Mouse (Mus musculus) cerebellum, postnatal 25 days (tissue): Measurements from ENCODE around the gene Lrp11.
"Not testable (repeated sequence)": the region's sequence is repeated elsewhere in the genome, so short reads cannot be mapped to it uniquely, and the experiment has no call there.

Source experiments
- DNase-seq, 2 experiments: peaks; one replicate each; pipeline ENCODE4 v3.0.0; 2021; ENCODE audit warnings: mixed read lengths in 2 of 2

Lrp11 gene

DNA sequence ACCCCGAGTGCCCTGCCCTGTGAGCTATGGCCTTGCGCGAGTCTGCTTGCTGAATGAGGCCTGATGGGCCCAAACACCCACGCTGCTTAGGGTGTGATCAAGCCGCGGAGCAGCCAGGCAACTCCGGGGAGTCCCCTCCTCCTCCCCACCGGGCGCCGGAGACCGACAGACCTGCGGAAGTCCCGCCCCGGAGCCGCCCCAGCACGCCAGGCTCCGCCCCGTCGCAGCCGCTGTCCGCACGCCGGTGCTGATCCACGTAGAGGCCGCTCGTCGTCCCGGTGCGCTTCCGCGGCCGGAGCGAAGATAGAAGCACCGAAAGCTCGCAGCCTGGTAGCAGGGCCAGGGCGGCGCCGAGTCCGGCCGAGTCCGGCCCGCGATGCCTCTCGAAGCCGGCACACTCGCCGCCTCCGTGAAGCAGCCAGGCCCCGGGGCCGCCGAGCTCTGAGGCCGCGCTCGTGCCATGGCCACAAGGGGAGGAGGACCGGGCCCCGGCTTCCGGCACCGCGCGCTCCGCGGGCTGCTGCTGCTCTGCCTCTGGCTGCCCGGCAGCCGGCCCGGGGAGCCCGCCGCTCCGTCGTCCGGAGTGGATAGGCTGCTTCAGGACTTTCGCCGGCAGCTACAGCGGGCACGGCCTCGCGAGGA is at the start of gene Lrp11:
Lrp11 (plus strand) TSS at position 209 of the 642 bp plus-strand sequence.
- peak; percentile 93 to 95 for DNase-seq

DNA sequence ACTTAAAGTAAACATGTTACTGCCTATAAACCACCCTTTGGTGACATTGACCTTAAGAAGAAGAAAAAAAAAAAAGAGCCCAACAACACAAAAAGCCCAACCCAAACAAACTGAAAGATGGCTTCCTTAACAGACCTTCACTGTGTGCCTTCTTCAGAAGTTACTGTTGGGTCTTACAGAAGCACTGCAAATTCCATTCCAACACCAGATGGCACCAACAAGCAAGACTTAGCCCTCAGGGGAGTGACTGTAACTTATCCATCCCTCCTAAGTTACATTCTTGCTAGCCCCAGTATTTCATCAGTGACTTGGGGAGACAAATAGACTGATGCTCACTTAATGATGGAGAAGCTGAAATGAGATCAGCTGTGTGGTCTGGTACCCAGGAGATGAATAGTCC is 11.6 kb upstream of the Lrp11 start:
- DNase-seq: peak in 1 of 2 experiments; percentile 55

DNA sequence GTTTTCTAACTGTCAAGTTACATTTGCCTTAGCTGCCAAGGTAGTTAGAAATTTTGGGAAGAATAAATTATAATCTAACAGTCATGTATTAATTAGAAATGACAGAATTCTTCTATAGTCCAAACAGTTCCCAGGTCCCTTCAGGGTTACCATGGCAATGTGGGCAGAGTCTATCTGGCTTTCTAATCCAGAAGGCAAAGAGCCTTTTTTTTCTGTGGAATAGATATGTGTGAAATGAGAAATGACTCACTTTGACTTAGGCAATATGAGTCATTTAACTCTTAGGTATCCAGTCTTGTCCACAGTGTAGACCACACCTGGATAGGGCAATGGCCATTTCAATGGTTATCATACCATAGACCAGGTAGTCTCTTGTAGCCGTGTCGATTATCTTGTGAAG is 8.2 kb upstream of the Lrp11 start:
- no peak for DNase-seq

DNA sequence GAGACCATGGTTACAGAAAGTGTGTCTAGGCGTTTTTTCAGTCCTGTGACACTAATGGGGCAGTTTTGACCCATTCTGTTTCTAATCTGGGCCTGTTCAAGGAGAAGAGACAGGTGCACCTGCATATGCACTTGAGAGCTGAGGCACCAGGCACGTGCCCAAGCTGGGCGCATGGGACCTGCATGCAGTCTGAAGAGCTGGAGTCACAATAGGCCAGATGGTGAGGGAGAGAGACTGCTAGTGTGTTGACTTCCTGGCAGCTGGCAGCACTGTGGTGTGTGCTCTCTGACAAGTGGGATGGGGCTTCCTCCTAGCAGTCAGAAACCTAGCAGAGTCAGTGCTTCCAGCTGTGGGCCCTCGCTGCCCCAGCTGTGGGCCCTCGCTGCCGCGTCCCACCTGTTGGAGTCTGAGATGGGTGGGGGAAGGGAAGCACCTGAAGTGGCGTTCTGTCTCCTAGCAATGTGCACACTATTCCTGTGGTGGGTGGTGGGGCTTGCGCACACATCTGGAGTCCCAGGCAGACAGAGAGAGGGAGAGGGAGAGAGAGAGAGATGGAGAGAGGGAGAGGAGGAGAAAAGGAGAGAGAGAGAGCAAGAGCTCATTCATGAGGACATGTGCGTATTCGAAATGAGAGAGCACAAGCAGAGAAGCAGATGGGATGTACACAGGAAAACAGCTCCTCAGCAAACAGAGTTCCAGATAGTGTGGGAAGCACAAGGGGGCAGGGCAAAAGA is 7.3 kb upstream of the Lrp11 start:
- DNase-seq: no peak

DNA sequence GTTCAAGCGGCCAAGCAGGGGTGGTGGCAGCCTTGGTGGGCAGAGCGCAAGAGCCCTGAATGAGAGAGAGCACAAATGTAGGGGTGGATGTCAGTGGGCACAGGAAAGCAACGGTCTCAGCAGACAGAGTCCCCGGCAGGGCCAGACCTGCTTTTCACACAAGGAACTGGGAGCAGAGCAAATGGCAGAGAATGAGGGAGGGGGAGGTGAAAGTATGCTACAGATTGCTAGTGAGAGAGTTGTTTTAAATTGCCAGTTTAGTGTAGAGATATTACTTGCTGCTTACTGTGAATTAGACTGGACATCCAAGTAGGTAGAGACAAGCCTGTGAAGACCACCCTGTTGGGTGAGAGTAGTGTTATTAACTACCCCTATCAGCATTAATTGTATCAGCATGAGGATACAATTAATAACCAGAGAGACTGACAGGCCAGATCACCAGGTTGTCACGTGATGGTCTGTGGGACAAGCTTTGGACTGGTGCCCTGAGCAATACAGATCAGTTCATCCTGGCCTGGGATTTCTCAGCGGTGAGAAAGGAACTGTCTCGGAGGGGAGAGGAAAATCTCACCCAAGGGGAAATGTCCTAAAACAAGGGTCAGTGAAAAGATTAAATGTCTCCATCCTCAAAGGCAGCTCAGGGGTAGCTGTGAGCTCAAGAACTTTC is 6.6 kb upstream of the Lrp11 start:
- no peak for DNase-seq

DNA sequence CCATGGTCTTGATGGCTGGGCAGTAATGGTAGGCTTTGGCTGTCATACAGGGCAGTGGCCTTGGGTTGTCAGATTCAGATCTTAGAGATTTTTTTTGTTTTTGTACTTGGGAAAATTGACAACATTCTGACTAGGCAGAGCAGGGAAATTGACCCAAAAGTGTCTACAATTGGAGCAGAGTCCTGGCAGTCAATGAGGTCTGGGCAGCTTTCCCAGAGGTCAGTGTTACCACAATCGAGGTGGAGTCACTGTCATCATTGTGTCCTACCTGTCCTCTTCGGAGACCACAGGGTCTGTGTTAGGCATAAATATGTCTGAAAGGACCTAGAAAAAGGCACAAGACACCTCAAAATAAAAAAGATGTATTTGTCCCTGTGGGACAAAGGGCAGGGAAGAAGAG is 2.8 kb upstream of the Lrp11 start:
- peak in 1 of 2 experiments; percentile 64 for DNase-seq

DNA sequence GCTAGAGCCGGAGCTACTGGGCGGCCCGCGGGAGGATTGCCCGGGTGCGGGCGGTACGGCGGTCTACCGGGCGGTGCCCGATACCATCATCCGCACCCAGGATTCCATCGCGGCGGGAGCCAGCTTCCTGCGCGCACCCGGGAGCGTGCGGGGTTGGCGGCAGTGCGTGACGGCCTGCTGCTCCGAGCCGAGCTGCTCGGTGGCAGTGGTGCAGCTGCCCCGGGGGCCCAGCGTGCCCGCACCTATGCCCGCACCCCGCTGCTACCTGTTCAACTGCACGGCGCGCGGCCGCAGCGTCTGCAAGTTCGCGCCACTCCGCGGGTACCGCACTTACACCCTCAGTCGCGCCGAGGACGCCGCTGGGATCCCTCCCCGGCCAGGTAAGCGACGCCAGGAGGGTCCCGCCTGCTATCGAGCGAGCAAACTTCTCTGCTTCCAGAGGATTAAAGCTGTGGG is 662 bp downstream of the Lrp11 start:
- peak in 1 of 2 experiments; percentile 66 for DNase-seq

DNA sequence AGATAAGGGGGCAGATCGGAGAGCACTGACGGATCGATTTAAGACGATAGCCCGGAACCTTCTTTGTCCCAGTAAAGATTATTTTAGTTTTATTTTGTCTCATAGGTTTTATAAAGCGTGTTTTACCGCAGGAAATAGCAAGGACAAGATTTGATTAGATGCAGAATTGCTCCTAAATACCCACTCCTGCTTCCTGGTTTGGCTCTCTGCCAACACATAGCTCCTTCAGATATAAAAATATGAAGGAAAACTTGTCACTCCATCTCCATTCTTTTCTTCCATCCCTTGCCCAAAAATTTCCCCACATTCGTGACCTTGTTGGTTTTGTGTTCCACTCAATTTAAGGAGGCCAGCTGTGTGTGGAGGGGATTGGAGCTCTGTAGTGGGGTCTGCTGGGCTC is 1.2 kb downstream of the Lrp11 start:
- DNase-seq: no peak

DNA sequence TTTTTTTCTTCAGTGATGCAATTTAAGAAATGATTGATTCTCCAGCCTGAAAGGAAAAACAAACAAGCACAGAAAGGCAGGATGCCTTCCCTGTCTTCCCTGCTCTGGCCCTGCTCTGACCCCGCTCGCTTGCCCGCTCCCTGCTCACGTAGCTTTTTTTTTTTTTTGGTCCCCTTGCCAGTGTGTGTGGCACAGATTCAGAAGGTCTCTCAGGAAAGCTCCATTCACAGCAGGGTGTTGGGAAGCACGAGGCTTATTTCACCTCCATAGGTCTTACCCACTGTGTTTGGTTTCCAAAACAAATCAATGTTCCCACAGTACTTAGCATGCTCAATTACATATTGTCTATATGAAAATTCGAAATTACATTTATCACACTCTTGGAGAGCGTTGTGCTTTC is 5.2 kb downstream of the Lrp11 start:
- DNase-seq: peak in 1 of 2 experiments; percentile 42

DNA sequence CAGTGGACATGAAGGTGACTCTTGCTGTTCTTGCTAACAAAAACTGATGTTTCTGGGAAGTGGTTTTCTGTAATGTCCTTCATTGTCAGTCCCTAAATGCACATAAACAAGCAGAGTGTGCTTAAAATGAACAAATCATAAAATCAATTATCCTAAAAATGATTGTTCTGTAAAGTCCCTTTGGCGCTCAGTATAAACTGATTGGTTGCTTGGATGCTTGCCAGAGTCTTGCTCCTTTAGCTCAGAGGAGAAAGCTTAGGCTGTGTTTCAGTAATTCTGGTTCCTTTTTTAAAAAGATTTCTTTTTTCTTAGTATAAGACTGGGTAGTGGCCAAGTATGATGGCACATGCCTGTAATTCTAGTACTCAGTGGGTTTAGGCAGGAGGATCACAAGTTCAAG is 6.7 kb downstream of the Lrp11 start:
- no peak for DNase-seq

DNA sequence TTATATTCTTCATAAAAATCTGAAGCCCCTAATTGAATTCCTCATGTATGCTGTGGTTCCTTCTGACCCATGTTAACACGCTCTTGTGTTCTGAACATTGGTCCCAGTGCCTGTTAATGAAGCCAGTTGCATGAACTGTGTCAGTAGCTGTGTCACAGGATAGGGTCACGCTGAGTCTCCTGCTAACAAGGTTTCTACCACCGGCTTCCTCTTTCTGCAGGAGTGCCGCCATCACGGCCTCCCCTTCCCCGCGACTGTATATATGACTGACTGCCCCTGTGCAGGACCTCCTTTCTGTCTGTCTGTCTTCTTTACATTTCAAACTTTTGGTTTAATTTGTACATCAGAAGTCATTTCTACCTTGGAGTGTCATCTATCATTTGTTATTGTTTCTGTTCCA is 8.6 kb downstream of the Lrp11 start:
- DNase-seq: no peak

DNA sequence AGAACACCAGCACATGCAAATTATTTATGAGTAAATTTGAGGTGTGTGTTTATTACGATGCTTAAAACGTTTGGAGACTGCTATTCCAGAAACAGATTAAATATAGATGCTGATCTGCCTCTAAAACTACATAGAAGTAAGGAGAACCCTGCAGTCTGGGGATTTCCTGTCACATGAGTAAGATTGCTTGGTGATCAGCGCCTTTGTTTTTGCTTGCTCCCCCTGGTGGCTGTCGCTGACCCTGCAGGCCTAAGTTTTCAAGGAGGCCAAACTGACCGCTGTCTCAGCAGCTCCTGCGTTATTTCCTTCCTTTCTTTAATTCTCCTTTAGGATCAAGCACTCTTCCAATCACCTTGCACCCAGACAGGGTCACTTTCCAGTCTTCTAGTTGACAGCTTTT is 11.0 kb downstream of the Lrp11 start:
- peak; percentile 86 to 87 for DNase-seq

DNA sequence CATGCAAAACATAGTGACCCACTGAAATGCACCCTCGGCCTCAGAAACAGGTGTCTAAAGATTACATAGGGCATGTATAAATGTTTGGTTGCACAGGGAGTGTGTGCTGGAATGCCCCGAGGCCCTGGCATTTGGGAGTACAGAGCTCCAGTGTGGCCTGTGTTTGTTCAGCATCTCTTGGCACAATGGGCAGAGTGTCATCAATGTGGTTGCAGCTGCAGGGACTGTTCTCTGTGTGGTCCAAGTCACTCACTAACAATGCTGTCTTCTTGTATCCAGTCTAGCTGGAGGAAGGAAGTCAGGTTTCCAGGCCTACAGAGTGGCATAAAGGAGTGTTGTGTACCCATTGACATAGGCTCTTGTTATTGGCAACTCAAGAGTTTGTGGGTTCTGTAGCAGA is 15.6 kb downstream of the Lrp11 start:
- DNase-seq: no peak

DNA sequence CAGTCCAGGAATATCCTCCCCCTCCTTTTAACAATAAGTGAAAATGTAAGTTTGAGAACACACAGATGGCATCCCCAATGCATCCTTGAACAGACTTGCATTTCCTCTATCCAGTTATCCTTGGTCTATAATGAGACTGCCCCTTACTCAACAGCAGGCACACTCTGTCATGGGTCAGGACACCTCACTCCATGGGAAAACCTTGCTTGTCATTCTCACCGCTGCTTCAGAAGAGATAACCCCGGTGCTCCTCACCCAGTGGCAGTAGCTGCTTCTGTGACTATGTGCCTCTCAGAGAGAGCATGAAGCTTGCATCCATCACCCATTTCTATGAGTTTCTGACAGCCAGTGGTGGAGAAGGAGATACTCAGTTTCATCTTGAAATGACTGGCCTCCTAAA is 16.8 kb downstream of the Lrp11 start:
- no peak for DNase-seq

DNA sequence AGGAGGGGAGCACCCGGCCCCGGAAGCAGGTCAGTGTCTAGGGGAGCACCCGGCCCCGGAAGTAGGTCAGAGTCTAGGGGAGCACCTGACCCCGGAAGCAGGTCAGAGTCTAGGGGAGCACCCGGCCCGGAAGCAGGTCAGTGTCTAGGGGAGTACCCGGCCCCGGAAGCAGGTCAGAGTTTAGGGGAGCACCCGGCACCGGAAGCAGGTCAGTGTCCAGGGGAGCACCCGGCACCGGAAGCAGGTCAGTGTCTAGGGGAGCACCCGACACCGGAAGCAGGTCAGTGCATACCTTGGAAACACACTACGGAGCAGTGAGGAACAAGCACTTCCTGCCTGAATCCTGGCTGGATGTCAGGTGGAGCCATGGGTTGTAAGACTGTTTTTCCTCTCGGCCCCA is 19.0 kb downstream of the Lrp11 start:
- no peak for DNase-seq

DNA sequence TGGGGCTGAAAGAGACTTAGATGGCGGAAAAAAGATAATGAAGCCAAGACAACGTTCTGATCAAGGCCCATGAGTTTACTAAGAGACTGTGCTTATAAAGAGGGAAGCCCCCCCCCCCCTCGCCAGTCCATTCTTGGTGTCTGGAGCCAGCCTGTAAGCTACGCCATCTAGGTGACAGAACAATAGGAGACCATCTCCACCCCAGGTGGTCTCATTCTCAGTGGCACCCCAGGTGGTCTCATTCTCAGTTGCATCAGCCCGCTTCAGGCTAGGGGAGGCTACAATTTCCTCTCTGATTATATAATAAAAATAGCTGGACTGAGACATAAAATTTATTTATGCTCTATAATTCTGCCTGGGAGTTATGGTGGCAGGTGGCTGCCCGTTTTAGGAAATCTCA is 22.0 kb downstream of the Lrp11 start:
- no peak for DNase-seq

DNA sequence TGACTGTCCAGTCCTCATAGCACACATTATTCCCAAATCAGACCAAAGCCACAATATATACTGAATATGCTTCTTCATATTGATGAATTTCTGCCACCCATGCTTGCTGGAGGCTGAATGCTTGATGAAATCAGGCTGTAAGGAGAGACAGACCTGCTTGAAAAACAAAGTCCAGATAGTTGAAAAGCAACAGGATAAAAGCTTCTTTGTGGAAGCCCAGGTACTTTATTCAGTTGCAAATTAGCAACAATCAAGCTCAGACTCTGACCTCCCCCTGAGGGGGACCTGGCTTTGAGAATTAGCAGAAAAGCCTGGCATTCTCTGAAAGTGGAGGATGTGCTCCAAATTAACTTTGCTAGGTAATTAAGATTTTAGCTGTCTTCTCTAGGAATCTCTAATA is 22.6 kb downstream of the Lrp11 start:
- not testable (repeated sequence) for DNase-seq

DNA sequence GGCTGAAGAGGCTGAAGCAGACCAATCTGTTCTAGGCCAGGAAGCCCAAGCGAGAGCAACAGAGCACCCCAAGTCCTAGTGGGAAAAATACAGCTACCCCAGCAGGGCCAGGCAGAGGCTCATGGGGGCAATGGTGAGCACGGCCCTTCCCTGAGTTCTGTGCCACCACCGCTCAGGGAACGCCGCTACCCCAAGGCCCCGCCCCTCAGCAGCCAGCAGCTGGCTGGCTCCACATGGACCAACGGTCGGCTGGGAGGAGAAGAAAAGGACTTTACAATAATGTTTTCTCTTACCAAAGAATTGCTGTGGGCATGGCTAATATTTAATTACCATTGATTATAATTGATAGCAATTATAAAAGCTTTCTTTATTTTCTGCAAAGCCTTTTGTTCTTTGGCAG is 25.2 kb downstream of the Lrp11 start:
- no peak for DNase-seq

DNA sequence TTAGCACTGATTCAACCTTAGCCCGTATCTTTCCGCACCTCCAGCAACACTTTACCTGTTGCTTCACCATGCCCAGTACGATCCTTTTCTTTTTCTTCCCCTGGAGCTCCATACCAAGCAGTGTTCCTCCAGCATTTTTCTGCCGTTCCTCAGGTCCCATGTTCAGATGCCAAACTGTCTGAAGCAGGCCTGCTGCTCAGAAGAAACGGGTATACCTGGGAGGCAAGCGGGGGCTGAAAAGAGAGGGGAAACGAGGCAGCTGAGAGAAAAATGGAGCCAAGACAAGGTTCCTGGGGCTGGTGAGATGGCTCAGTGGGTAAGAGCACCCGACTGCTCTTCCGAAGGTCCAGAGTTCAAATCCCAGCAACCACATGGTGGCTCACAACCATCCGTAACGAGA is 27.5 kb downstream of the Lrp11 start:
- not testable (repeated sequence) for DNase-seq

DNA sequence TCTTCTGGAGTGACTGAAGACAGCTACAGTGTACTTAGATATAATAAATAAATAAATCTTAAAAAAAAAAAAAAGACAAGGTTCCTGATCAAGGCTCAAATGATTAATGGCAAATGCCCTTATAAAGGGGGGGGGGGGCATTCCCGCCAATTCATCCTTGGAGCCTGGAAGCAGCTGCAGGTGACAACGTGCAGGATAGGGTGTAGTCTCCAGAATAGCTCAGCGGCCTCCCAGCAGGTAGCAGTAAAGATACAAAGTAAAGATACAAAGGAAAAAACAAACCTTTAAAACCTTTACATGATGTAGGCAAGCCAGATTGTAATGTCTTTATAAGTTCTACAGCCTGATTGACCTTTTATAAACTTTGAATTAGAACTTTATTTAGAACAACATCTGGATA is 28.0 kb downstream of the Lrp11 start:
- DNase-seq: not testable (repeated sequence)

DNA sequence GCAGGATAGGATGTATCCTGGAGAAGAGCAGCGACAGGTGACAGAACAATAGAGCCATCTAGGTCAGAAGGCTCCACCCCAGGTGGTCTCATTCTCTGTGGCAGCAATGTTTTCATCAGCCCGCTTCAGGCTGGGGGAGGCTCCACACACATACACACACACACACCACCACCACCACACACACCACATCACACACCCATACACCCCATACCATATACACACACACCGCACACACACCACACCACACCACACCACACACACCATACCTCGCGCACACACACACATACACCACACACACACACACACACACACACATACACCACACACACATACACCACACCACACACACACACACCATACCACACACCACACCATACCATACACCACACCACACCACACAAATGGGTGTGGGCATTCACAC is 30.2 kb downstream of the Lrp11 start:
- no peak for DNase-seq

DNA sequence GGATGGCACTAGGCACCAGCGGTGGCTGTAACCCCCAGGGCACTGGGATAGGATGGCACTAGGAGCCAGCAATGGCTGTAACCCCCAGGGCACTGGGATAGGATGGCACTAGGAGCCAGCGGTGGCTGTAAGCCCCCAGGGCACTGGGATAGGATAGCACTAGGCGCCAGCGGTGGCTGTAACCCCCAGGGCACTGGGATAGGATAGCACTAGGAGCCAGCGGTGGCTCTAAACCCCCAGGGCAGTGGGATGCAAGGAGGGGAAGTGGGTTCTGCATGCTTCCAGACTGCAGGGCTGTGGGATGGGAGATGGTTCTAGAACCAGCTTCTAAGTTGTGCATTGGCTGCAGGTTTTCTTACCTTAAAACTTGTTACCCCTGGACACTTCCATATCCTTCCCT is 31.1 kb downstream of the Lrp11 start:
- no peak for DNase-seq

DNA sequence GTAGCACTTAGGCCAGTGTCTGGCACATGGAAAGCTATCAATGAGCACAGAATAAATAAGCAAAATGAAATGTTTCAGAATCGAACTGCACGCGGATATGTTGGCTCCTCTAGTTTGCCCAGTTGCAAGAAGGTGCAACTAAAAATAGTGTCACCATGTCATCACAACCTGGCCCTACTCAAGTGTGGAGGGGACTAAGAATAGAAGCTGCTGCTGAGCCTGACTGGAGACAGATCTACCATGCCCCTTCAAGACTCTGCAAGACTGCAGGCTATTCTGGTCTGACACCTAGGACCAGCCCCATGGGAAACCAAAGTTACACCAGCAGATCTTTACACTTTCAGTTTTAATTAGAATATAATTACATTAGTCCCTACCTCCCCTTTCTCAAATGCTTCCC is 32.8 kb downstream of the Lrp11 start:
- peak in 1 of 2 experiments; percentile 38 for DNase-seq
